Mouse (Mus musculus) brown adipose tissue, adult 24 weeks (tissue): ENCODE results near the gene Fbxl17. TPM values are rescaled to one million over a fixed set of nuclear protein-coding genes. Genes with fewer than 3 reads are reported as not detected.

Experiments used
- H3K27ac ChIP-seq: fragments of 200-500 bp; replicated peaks from 2 replicates; pipeline ENCODE4 v1.5.1; 2012; ENCODE audit warnings: low read depth, mild to moderate bottlenecking, low read length
- H3K4me1 ChIP-seq: fragments of 200-500 bp; 2 replicates; pipeline ENCODE4 v1.6.1; 2012; ENCODE audit warnings: low read length, mixed read lengths; ENCODE audit not compliant: control insufficient read depth, insufficient read depth, insufficient read length
- H3K4me3 ChIP-seq: fragments of 200-500 bp; 2 replicates; pipeline ENCODE4 v1.5.1; 2012; ENCODE audit warnings: low read depth, mild to moderate bottlenecking, low read length, moderate library complexity; ENCODE audit not compliant: insufficient read depth
- polyA plus RNA-seq: library from polyadenylated mRNA; stranded (reverse); fragments of >200 nt; gene quantifications from 2 replicates; pipeline ENCODE4 v1.2.4, GENCODE M21; 2012; ENCODE audit not compliant: missing spikeins, insufficient read depth, insufficient read length

Fbxl17 gene
- polyA plus RNA-seq, 1 experiment, result 9.7 TPM

GRCm38 (mm10) chr17:63076037-63076426 is 423.8 kb downstream of the Fbxl17 start:
- no peak overlapping the region for H3K4me3 ChIP-seq
- H3K27ac ChIP-seq, result no peak overlapping the region
- peaks cover 1% of the 10 kb centered on the region; the same call in 1 of the 2 replicates for H3K4me1 ChIP-seq

GRCm38 (mm10) chr17:63075091-63076036 is 424.5 kb downstream of the Fbxl17 start:
- H3K4me3 ChIP-seq, result no peak overlapping the region
- peaks cover 2% of the 10 kb centered on the region; the same call in 1 of the 2 replicates for H3K4me1 ChIP-seq
- no peak overlapping the region for H3K27ac ChIP-seq

- peaks cover 2% of the 10 kb centered on the region; the same call in 1 of the 2 replicates for H3K4me1 ChIP-seq
- H3K4me3 ChIP-seq, result no peak overlapping the region
- H3K27ac ChIP-seq, result no peak overlapping the region
Measured at GRCm38 (mm10) chr17:63073342-63073741, 426.5 kb downstream of the Fbxl17 start.

GRCm38 (mm10) chr17:63071134-63071923 is 428.5 kb downstream of the Fbxl17 start:
- Histone ChIP-seq H3K4me3 (no peak overlapping the region), H3K4me1 (peaks cover 2% of the 10 kb centered on the region; the same call in 1 of the 2 replicates), H3K27ac (no peak overlapping the region)

- peaks cover 2% of the 10 kb centered on the region; the same call in 1 of the 2 replicates for H3K4me1 ChIP-seq
- H3K4me3 ChIP-seq, result no peak overlapping the region
- no peak overlapping the region for H3K27ac ChIP-seq
Measured at GRCm38 (mm10) chr17:63070161-63070761, 429.6 kb downstream of the Fbxl17 start.

GRCm38 (mm10) chr17:63062785-63063184 is 437.0 kb downstream of the Fbxl17 start:
- Histone ChIP-seq H3K4me1 (peaks cover 1% of the 10 kb centered on the region), H3K27ac (no peak overlapping the region), H3K4me3 (no peak overlapping the region)

GRCm38 (mm10) chr17:63061786-63062185 is 438.0 kb downstream of the Fbxl17 start:
- Histone ChIP-seq H3K27ac (no peak overlapping the region), H3K4me3 (no peak overlapping the region), H3K4me1 (peaks cover 3% of the 10 kb centered on the region)

- H3K27ac ChIP-seq, result no peak overlapping the region
- H3K4me1 ChIP-seq, result peaks cover 3% of the 10 kb centered on the region
- H3K4me3 ChIP-seq, result no peak overlapping the region
Measured at GRCm38 (mm10) chr17:63060814-63061213, 439.0 kb downstream of the Fbxl17 start.

- Histone ChIP-seq H3K4me1 (peaks cover 3% of the 10 kb centered on the region), H3K4me3 (no peak overlapping the region), H3K27ac (no peak overlapping the region)
Measured at GRCm38 (mm10) chr17:63057740-63058388, 442.0 kb downstream of the Fbxl17 start.

GRCm38 (mm10) chr17:63056976-63057375 is 442.8 kb downstream of the Fbxl17 start:
- no peak overlapping the region for H3K27ac ChIP-seq
- no peak overlapping the region for H3K4me3 ChIP-seq
- H3K4me1 ChIP-seq, result peaks cover 3% of the 10 kb centered on the region

- Histone ChIP-seq H3K27ac (no peak overlapping the region), H3K4me3 (no peak overlapping the region), H3K4me1 (peaks cover 3% of the 10 kb centered on the region)
Measured at GRCm38 (mm10) chr17:63053311-63053710, 446.5 kb downstream of the Fbxl17 start.

GRCm38 (mm10) chr17:63046401-63046800 is 453.4 kb downstream of the Fbxl17 start:
- no peak overlapping the region for H3K4me3 ChIP-seq
- no peaks in the 10 kb centered on the region; the same call in 1 of the 2 replicates for H3K4me1 ChIP-seq
- H3K27ac ChIP-seq, result no peak overlapping the region

- no peaks in the 10 kb centered on the region; the same call in 1 of the 2 replicates for H3K4me1 ChIP-seq
- no peak overlapping the region for H3K4me3 ChIP-seq
- no peak overlapping the region for H3K27ac ChIP-seq
Measured at GRCm38 (mm10) chr17:63045297-63045696, 454.5 kb downstream of the Fbxl17 start.

- Histone ChIP-seq H3K27ac (no peak overlapping the region), H3K4me1 (no peaks in the 10 kb centered on the region; the same call in 1 of the 2 replicates), H3K4me3 (no peak overlapping the region)
Measured at GRCm38 (mm10) chr17:63043046-63043675, 456.7 kb downstream of the Fbxl17 start.
